Mouse (Mus musculus) kidney, adult 18-20 months (tissue): ENCODE data around the gene Ctsl.

Experiments
- DNase-seq: peaks from one replicate; pipeline ENCODE4 v3.0.0; 2021

Gene Ctsl

GRCm38 (mm10) chr13:64312024-64312915 is 58.4 kb downstream of the Ctsl start, which contains the start of gene Aaed1:
TSS of gene Aaed1 (minus strand) at chr13:64312710.
- DNase-seq: peak; percentile 94

DNA sequence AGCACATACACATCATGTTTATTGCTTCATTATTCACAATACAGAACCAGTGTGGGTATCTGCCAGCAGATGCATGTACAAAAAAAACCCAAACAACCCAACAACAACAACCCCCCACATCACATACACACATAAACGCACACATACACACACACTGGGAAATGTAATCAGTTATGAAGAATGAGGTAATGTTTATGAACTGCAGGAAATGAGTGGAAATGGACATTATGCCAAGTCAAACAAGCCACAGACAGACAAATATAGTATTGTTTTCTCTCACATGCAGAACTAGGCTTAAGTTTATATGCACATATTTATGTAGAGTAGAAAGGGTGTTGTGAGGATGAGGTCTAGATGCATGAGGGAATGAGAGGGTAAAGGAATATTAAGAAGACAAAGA is 59.4 kb downstream of the Ctsl start:
- no peak for DNase-seq

GRCm38 (mm10) chr13:64310585-64310984 is 60.1 kb downstream of the Ctsl start:
- DNase-seq: no peak

DNA sequence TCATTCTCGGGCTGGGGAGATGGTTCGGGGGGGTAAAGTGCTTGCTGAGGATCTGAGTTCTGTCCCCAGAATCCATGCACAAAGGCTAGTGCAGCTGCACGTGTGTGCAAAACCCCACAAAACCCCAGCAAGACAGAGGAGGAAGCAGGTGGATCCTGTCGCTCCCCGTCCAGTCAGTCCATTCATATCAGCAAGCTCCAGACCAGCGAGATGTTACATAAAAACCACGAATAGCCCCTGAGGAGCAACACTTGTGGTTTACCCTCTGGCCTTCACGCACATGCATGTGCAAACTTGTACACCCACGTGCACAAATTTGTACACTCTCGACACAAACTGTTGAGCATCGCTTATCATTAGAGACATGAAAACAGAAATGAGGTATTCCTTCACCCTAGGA is 60.8 kb downstream of the Ctsl start:
- no peak for DNase-seq
